Mouse (Mus musculus) MEL (cell line): ENCODE results near the gene 1700001O22Rik. TPM values are rescaled to one million over a fixed set of nuclear protein-coding genes. Genes with fewer than 3 reads are reported as not detected.

Experiments used
- DNase-seq: peaks from one replicate; pipeline ENCODE4 v3.0.0; 2011; ENCODE audit warnings: low read depth, low spot score
- H3K27ac ChIP-seq: 2 replicates; pipeline ENCODE4 v1.5.1; 2012; ENCODE audit warnings: low read depth, mild to moderate bottlenecking, control low read depth, low read length, moderate library complexity; ENCODE audit not compliant: control insufficient read depth
- H3K27me3 ChIP-seq, 2 experiments: fragments of 150-350 bp in 1 of 2; sonication (generic) in 1 of 2; 2 replicates each; pipeline ENCODE4 v1.6.1; 2012; ENCODE audit warnings: low read length in 2 of 2, mild to moderate bottlenecking in 2 of 2, improper control_type of control experiment in 1 of 2, moderate library complexity in 1 of 2; ENCODE audit not compliant: insufficient read depth in 2 of 2, control insufficient read depth in 1 of 2
- H3K36me3 ChIP-seq, 2 experiments: 2 replicates each; pipeline ENCODE4 v1.6.1; 2012 to 2014; ENCODE audit warnings: low read length in 2 of 2, improper control_type of control experiment in 1 of 2, inconsistent platforms in 1 of 2, mild to moderate bottlenecking in 1 of 2; ENCODE audit not compliant: insufficient read depth in 2 of 2, control insufficient read depth in 1 of 2
- H3K4me1 ChIP-seq, 2 experiments: fragments of 150-350 bp in 1 of 2; sonication (generic) in 1 of 2; 2 replicates each; pipeline ENCODE4 v1.6.1; 2012; ENCODE audit warnings: low read length in 2 of 2, improper control_type of control experiment in 1 of 2, mild to moderate bottlenecking in 1 of 2; ENCODE audit not compliant: insufficient read depth in 2 of 2, control insufficient read depth in 1 of 2
- H3K4me3 ChIP-seq, 2 experiments: fragments of 150-350 bp in 1 of 2; sonication (generic) in 1 of 2; 2 replicates each; pipeline ENCODE4 v1.5.1; 2012; ENCODE audit warnings: low read depth in 2 of 2, low read length in 2 of 2, mild to moderate bottlenecking in 2 of 2, moderate library complexity in 2 of 2, control low read depth in 1 of 2, improper control_type of control experiment in 1 of 2; ENCODE audit not compliant: control insufficient read depth in 1 of 2, insufficient read depth in 1 of 2
- H3K79me2 ChIP-seq: 2 replicates; pipeline ENCODE4 v1.6.1; 2012; ENCODE audit warnings: mild to moderate bottlenecking, low read length, moderate library complexity; ENCODE audit not compliant: control insufficient read depth, poor library complexity, insufficient read depth
- H3K9ac ChIP-seq: 2 replicates; pipeline ENCODE4 v1.6.1; 2012; ENCODE audit warnings: low read depth, mild to moderate bottlenecking, control low read depth, low read length, moderate library complexity; ENCODE audit not compliant: control insufficient read depth, poor library complexity, severe bottlenecking
- H3K9me3 ChIP-seq: fragments of 150-350 bp; sonication (generic); replicated peaks from 2 replicates; pipeline ENCODE4 v1.6.1; 2012; ENCODE audit warnings: mild to moderate bottlenecking, low read length, improper control_type of control experiment, moderate library complexity; ENCODE audit not compliant: insufficient read depth
- ELF1 ChIP-seq: IDR thresholded peaks from 2 replicates; pipeline ENCODE4 v1.6.1; 2014; ENCODE audit warnings: low read depth, mild to moderate bottlenecking, inconsistent platforms, low read length, improper control_type of control experiment, moderate library complexity
- ETS1 ChIP-seq: IDR thresholded peaks from 2 replicates; pipeline ENCODE4 v1.6.1; 2012; ENCODE audit warnings: low read depth, mild to moderate bottlenecking, inconsistent platforms, low read length, improper control_type of control experiment, moderate library complexity
- GABPA ChIP-seq: IDR thresholded peaks from 2 replicates; pipeline ENCODE4 v1.6.1; 2012; ENCODE audit warnings: low read depth, mild to moderate bottlenecking, inconsistent platforms, low read length, improper control_type of control experiment, moderate library complexity
- JUND ChIP-seq: IDR thresholded peaks from 2 replicates; pipeline ENCODE4 v1.6.1; 2011; ENCODE audit warnings: low read depth, mild to moderate bottlenecking, improper control_type of control experiment, low read length
- MAFK ChIP-seq: IDR thresholded peaks from 2 replicates; pipeline ENCODE4 v1.6.1; 2011; ENCODE audit warnings: low read depth, mild to moderate bottlenecking, low read length, improper control_type of control experiment, borderline replicate concordance
- MAZ ChIP-seq: IDR thresholded peaks from 2 replicates; pipeline ENCODE4 v1.6.1; 2012; ENCODE audit warnings: low read depth, mild to moderate bottlenecking, inconsistent platforms, low read length, improper control_type of control experiment
- MXI1 ChIP-seq: IDR thresholded peaks from 2 replicates; pipeline ENCODE4 v1.6.1; 2011; ENCODE audit warnings: mild to moderate bottlenecking, low read depth, low read length, improper control_type of control experiment
- MYC ChIP-seq: IDR thresholded peaks from 2 replicates; pipeline ENCODE4 v1.6.1; 2011; ENCODE audit warnings: low read depth, mild to moderate bottlenecking, low read length, improper control_type of control experiment, moderate library complexity
- NELFE ChIP-seq: IDR thresholded peaks from 2 replicates; pipeline ENCODE4 v1.6.1; 2011; ENCODE audit warnings: low read depth, low read length, improper control_type of control experiment
- NRF1 ChIP-seq: IDR thresholded peaks from 2 replicates; pipeline ENCODE4 v1.6.1; 2014; ENCODE audit warnings: low read depth, mild to moderate bottlenecking, inconsistent platforms, low read length, improper control_type of control experiment, moderate library complexity; ENCODE audit not compliant: poor library complexity, insufficient read depth, severe bottlenecking
- POLR2A ChIP-seq, 2 experiments: IDR thresholded peaks; 2 replicates each; pipeline ENCODE4 v1.6.1; 2011 to 2012; ENCODE audit warnings: low read length in 2 of 2, mild to moderate bottlenecking in 2 of 2, control low read depth in 1 of 2, improper control_type of control experiment in 1 of 2, low read depth in 1 of 2, moderate library complexity in 1 of 2; ENCODE audit not compliant: control insufficient read depth in 1 of 2, insufficient read depth in 1 of 2, poor library complexity in 1 of 2
- POLR2AphosphoS2 ChIP-seq: IDR thresholded peaks from 2 replicates; pipeline ENCODE4 v1.6.1; 2011; ENCODE audit warnings: low read length, improper control_type of control experiment
- POLR2AphosphoS5 ChIP-seq: IDR thresholded peaks from 2 replicates; pipeline ENCODE4 v1.6.1; 2012; ENCODE audit warnings: low read depth, borderline replicate concordance, mild to moderate bottlenecking, inconsistent platforms, low read length, moderate library complexity, mixed read lengths
- SIN3A ChIP-seq: IDR thresholded peaks from 2 replicates; pipeline ENCODE4 v1.6.1; 2012; ENCODE audit warnings: low read length, improper control_type of control experiment, inconsistent platforms
- SMC3 ChIP-seq: IDR thresholded peaks from 2 replicates; pipeline ENCODE4 v1.6.1; 2011; ENCODE audit warnings: low read depth, low read length, improper control_type of control experiment
- TAL1 ChIP-seq: IDR thresholded peaks from 2 replicates; pipeline ENCODE4 v1.6.1; 2012; ENCODE audit warnings: mild to moderate bottlenecking, inconsistent platforms, low read length, moderate library complexity, mixed read lengths
- TBP ChIP-seq: IDR thresholded peaks from 2 replicates; pipeline ENCODE4 v1.8.0; 2011; ENCODE audit warnings: low read depth, low read length, improper control_type of control experiment
- TCF12 ChIP-seq: IDR thresholded peaks from 2 replicates; pipeline ENCODE4 v1.6.1; 2014; ENCODE audit warnings: low read depth, mild to moderate bottlenecking, inconsistent platforms, low read length, improper control_type of control experiment, moderate library complexity
- UBTF ChIP-seq: IDR thresholded peaks from 2 replicates; pipeline ENCODE4 v1.6.1; 2012; ENCODE audit warnings: low read depth, mild to moderate bottlenecking, inconsistent platforms, low read length, improper control_type of control experiment, moderate library complexity, borderline replicate concordance; ENCODE audit not compliant: insufficient read depth
- USF1 ChIP-seq: IDR thresholded peaks from 2 replicates; pipeline ENCODE4 v1.6.1; 2014; ENCODE audit warnings: low read depth, mild to moderate bottlenecking, inconsistent platforms, low read length, improper control_type of control experiment, moderate library complexity
- USF2 ChIP-seq, 2 experiments: IDR thresholded peaks; 2 replicates each; pipeline ENCODE4 v1.6.1; 2011 to 2012; ENCODE audit warnings: improper control_type of control experiment in 2 of 2, low read length in 2 of 2, borderline replicate concordance in 1 of 2, inconsistent platforms in 1 of 2, low read depth in 1 of 2, mild to moderate bottlenecking in 1 of 2; ENCODE audit not compliant: insufficient read depth in 1 of 2
- ZC3H11A ChIP-seq: IDR thresholded peaks from 2 replicates; pipeline ENCODE4 v1.6.1; 2012; ENCODE audit warnings: low read depth, mild to moderate bottlenecking, inconsistent platforms, low read length, improper control_type of control experiment
- ZKSCAN1 ChIP-seq: IDR thresholded peaks from 2 replicates; pipeline ENCODE4 v1.6.1; 2012; ENCODE audit warnings: low read depth, mild to moderate bottlenecking, inconsistent platforms, low read length, improper control_type of control experiment, moderate library complexity
- ZMIZ1 ChIP-seq: IDR thresholded peaks from 2 replicates; pipeline ENCODE4 v1.6.1; 2012; ENCODE audit warnings: low read depth, mild to moderate bottlenecking, inconsistent platforms, low read length, improper control_type of control experiment, moderate library complexity
- ZNF384 ChIP-seq: IDR thresholded peaks from 2 replicates; pipeline ENCODE4 v1.6.1; 2012; ENCODE audit warnings: low read depth, mild to moderate bottlenecking, inconsistent platforms, low read length, improper control_type of control experiment
- polyA plus RNA-seq, 2 experiments: library from polyadenylated mRNA; stranded (reverse) in 1 of 2; unstranded in 1 of 2; fragments of >175 nt in 1 of 2; fragments of >200 nt in 1 of 2; gene quantifications; 2 replicates each; pipeline versions ENCODE4 v1.2.1 to v1.2.4; 2012; ENCODE audit warnings: low replicate concordance in 2 of 2, low read depth in 1 of 2; ENCODE audit not compliant: insufficient read length in 2 of 2, insufficient read depth in 1 of 2, missing spikeins in 1 of 2
- total RNA-seq: library from RNA; depleted of rRNA; stranded (reverse); fragments of 300-350 nt; gene quantifications from 2 replicates; pipeline ENCODE4 v1.2.3, GENCODE M21; 2012

1700001O22Rik gene
- total and polyA plus RNA-seq, 3 experiments = 0.50 to 1.8 TPM; not detected in 1

DNA sequence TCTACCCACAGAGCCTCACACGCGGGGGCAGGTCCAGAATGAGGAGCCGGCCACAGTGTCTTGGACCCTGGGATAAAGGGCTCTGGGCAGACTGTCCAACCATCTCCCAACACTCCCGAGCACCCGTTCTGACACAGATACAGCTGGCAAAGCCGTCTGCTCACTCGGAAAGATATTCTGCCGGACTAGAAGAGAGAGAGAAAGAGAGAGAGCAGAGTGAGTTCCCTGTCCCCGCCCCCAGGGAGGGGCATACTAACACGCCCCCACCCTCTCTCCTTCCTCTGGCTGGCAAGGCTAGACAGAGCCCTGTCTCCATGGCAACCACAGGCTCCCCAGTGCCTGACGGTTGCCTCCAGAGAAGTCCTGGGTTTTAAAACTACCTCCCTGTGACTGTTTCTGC is 7.1 kb downstream of the 1700001O22Rik start:
- peaks cover 0 to 4% of the 10 kb centered on the region in 2 experiments; a peak in 2 of 4 replicates for H3K36me3 ChIP-seq
- H3K9me3 ChIP-seq = no peaks in the 10 kb centered on the region
- peak; percentile 95 for DNase-seq
- peaks cover 0 to 10% of the 10 kb centered on the region in 2 experiments; a peak in 3 of 4 replicates for H3K4me1 ChIP-seq
- H3K9ac ChIP-seq = peak overlapping the region; percentile 53
- peak; percentile 54 for TF ChIP-seq NELFE
- TF ChIP-seq UBTF = no peak
- TF ChIP-seq TAL1 = no peak
- peak; percentile 44 for TF ChIP-seq MXI1
- no peak for TF ChIP-seq USF2 (IDR thresholded peaks at IDR 0.05; ENCODE audit: borderline replicate concordance in 1 of 2, insufficient read depth in 1 of 2, low read depth in 1 of 2, low read length in 2 of 2)
- 0 out of 2 replicates have a peak, but pooled peaks have one; percentile 24 for TF ChIP-seq TCF12
- 0 out of 2 replicates have a peak, but pooled peaks have one; percentile 45 for TF ChIP-seq TBP
- no peak for TF ChIP-seq POLR2AphosphoS2
- peak; percentile 69; the same call in 1 of the 2 replicates for TF ChIP-seq MAZ
- no peak for TF ChIP-seq GABPA
- no peak for TF ChIP-seq USF1
- no peak for TF ChIP-seq NRF1
- TF ChIP-seq MYC = no peak
- TF ChIP-seq ETS1 = peak; percentile 35; the same call in 1 of the 2 replicates
- TF ChIP-seq POLR2A (IDR thresholded peaks at IDR 0.05; ENCODE audit: control insufficient read depth in 1 of 2, insufficient read depth in 1 of 2, low read depth in 1 of 2, low read length in 2 of 2, poor library complexity in 1 of 2) = peak in 1 of 2 experiments; percentile 66; a peak in 2 of 4 replicates
- no peak for TF ChIP-seq ZNF384
- no peak for TF ChIP-seq ZC3H11A
- 0 out of 2 replicates have a peak, but pooled peaks have one; percentile 29 for TF ChIP-seq SIN3A
- no peak for TF ChIP-seq MAFK
- no peak for TF ChIP-seq ZKSCAN1
- TF ChIP-seq JUND = peak; percentile 59; the same call in 1 of the 2 replicates
- TF ChIP-seq ELF1 = no peak
- TF ChIP-seq SMC3 = no peak
- 0 out of 2 replicates have a peak, but pooled peaks have one; percentile 50 for TF ChIP-seq ZMIZ1
- TF ChIP-seq POLR2AphosphoS5 = no peak
- no peaks in the 10 kb centered on the region for H3K79me2 ChIP-seq
- H3K4me3 ChIP-seq = peak overlapping the region; percentile 51 to 77
- H3K27ac ChIP-seq = 0 out of 2 replicates have a peak overlapping the region, but pooled peaks have one; percentile 26
- H3K27me3 ChIP-seq = no peaks in the 10 kb centered on the region
